Comparison of ENCODE assay signal across 14 mouse cellular contexts in genomic region chr1:143946933-143947332, GRCm38 (mm10). TPM values are rescaled to one million over a fixed set of nuclear protein-coding genes. Genes with fewer than 3 reads are reported as not detected.
DNase-seq lines count a peak whose midpoint lies in the region; ATAC-seq and TF ChIP-seq lines count a peak whose summit lies in the region.
"Had no signal": no experiment of that assay in that cellular context is flagged by ENCODE, and none has a peak within 500 bp of the region (broad histone marks: within the 10 kb centered on the region; RNA-seq: fewer than 3 reads in every experiment).

No protein-coding gene starts in this region.

- no peak overlapping the region for H3K4me3 ChIP-seq in brown adipose tissue, adult 24 weeks (ENCODE audit: insufficient read depth, low read depth, low read length)
- no peak overlapping the region for H3K4me3 ChIP-seq in lung, postnatal 0 days (ENCODE audit: low read depth, low read length)
- H3K4me3 ChIP-seq in midbrain, embryonic 15.5 days: no peak overlapping the region
- no peak overlapping the region for H3K4me3 ChIP-seq in left cerebral cortex, adult 2 months
- H3K4me3 ChIP-seq: forebrain, embryonic 10.5 days; midbrain, embryonic 10.5 days had no signal

- ATAC-seq in lung, postnatal 0 days: peak; percentile 65
- ATAC-seq in midbrain, embryonic 15.5 days (replicated peaks): no peak
- ATAC-seq: inflammation-experienced regulatory T-cells, adult 6 months had no signal

- H3K9ac ChIP-seq in lung, postnatal 0 days (replicated peaks; ENCODE audit: low read depth): no peak overlapping the region
- no peak overlapping the region for H3K9ac ChIP-seq in midbrain, embryonic 15.5 days

- H3K4me2 ChIP-seq in lung, postnatal 0 days (replicated peaks; ENCODE audit: low read depth, low read length): no peak overlapping the region
- H3K4me2 ChIP-seq in midbrain, embryonic 15.5 days: no peak overlapping the region

- intact Hi-C loops in left cerebral cortex, adult 2 months (cut with DNase I): no loop called here

- H3K4me1 ChIP-seq in brown adipose tissue, adult 24 weeks (ENCODE audit: control insufficient read depth, insufficient read depth, insufficient read length, low read length): no peaks in the 10 kb centered on the region
- H3K4me1 ChIP-seq in lung, postnatal 0 days (ENCODE audit: insufficient read depth, low read depth, low read length): no peaks in the 10 kb centered on the region
- H3K4me1 ChIP-seq in midbrain, embryonic 15.5 days: no peaks in the 10 kb centered on the region
- H3K4me1 ChIP-seq: forebrain, embryonic 10.5 days; midbrain, embryonic 10.5 days had no signal

- H3K9me3 ChIP-seq in lung, postnatal 0 days (ENCODE audit: low read length): no peaks in the 10 kb centered on the region
- no peaks in the 10 kb centered on the region for H3K9me3 ChIP-seq in midbrain, embryonic 15.5 days
- H3K9me3 ChIP-seq: forebrain, embryonic 10.5 days; midbrain, embryonic 10.5 days had no signal

- H3K36me3 ChIP-seq in lung, postnatal 0 days (ENCODE audit: insufficient read depth, low read length): no peaks in the 10 kb centered on the region
- H3K36me3 ChIP-seq in midbrain, embryonic 15.5 days (replicated peaks): no peaks in the 10 kb centered on the region
- H3K36me3 ChIP-seq: forebrain, embryonic 10.5 days; midbrain, embryonic 10.5 days had no signal

- TF ChIP-seq CTCF in lung, postnatal 0 days (IDR thresholded peaks at IDR 0.05): no peak
- TF ChIP-seq CTCF in left cerebral cortex, adult 2 months (IDR thresholded peaks at IDR 0.05): no peak

- H3K27ac ChIP-seq in brown adipose tissue, adult 24 weeks (replicated peaks; ENCODE audit: low read depth, low read length): peak overlapping the region; percentile 61; the same call in 1 of the 2 replicates
- no peak overlapping the region for H3K27ac ChIP-seq in lung, postnatal 0 days (ENCODE audit: low read length)
- H3K27ac ChIP-seq in midbrain, embryonic 15.5 days: no peak overlapping the region
- no peak overlapping the region for H3K27ac ChIP-seq in left cerebral cortex, adult 2 months
- H3K27ac ChIP-seq: forebrain, embryonic 10.5 days; midbrain, embryonic 10.5 days had no signal

- TF ChIP-seq EP300 in lung, postnatal 0 days (IDR thresholded peaks at IDR 0.05): peak; percentile 37; the same call in 1 of the 2 replicates

- peak; percentile 34 to 55 for DNase-seq in cerebellum, postnatal 14 days
- no peak for DNase-seq in cerebellum, adult 8-10 months
- peak; percentile 89 for DNase-seq in 3T3-L1 (ENCODE audit: low read depth, low spot score)
- peak; percentile 64 for DNase-seq in lung, postnatal 0 days (ENCODE audit: low spot score)
- no peak for DNase-seq in thymus, postnatal 36 days
- no peak for DNase-seq in left cerebral cortex, adult 2 months (ENCODE audit: extremely low spot score in 1 of 2, low spot score in 2 of 2)
- DNase-seq: embryo, embryonic 11 days; gastrocnemius, postnatal 14 days; left cerebral cortex, postnatal 4 days had no signal

- H3K27me3 ChIP-seq in lung, postnatal 0 days (replicated peaks; ENCODE audit: insufficient read depth, low read length): no peaks in the 10 kb centered on the region
- H3K27me3 ChIP-seq in midbrain, embryonic 15.5 days (replicated peaks): no peaks in the 10 kb centered on the region

RNA-seq across cellular contexts. Expression of gene Rgs2, which starts 57.0 kb away (rescaled TPM):
- 212 and 297 TPM in 2 replicates for polyA plus RNA-seq in brown adipose tissue, adult 24 weeks (2012; ENCODE audit: insufficient read depth, insufficient read length, missing spikeins)
- polyA plus RNA-seq in lung, postnatal 0 days (2015; fragmentation: Nextera tagmentation; extraction: Ambion mirVana): 134 and 142 TPM in 2 replicates
- 131 and 137 TPM in 2 replicates for polyA plus RNA-seq in midbrain, embryonic 15.5 days (2015; fragmentation: Nextera tagmentation; extraction: Ambion mirVana)
- 10 to 100 TPM; 69.4 to 71.0 TPM for total RNA-seq in left cerebral cortex, adult 2 months (2021)

Comparison
In these comparisons a context has a peak if more than half of its experiments do, and no peak if none do; other contexts are left out.
1. DNase-seq: peak in cerebellum, postnatal 14 days (2 of 2), 3T3-L1 (single experiment) and lung, postnatal 0 days (single experiment); none in cerebellum, adult 8-10 months (single experiment), thymus, postnatal 36 days (0 of 2) and left cerebral cortex, adult 2 months (0 of 2).